Mouse (Mus musculus): ENCODE data around the gene As3mt.

GRCm38 (mm10) chr19:46670691-46671090, 36.6 kb upstream of the As3mt start:
- TF ChIP-seq TAL1 (IDR thresholded peaks at IDR 0.05; ENCODE audit: low read length) = no peak
- TF ChIP-seq GATA1 (IDR thresholded peaks at IDR 0.05; ENCODE audit: low read length) = no peak

Data from erythroblast, embryonic 14.5 days (primary cell).